Mouse (Mus musculus) right cerebral cortex, postnatal 4 days (tissue): ENCODE results near the gene Timm17b.
A peak's percentile ranks its signal among the peaks of the same experiment; 100 is the strongest.

Source experiments
- DNase-seq: peaks from one replicate; pipeline ENCODE4 v3.0.0-alpha.2; 2022

Gene Timm17b

DNA sequence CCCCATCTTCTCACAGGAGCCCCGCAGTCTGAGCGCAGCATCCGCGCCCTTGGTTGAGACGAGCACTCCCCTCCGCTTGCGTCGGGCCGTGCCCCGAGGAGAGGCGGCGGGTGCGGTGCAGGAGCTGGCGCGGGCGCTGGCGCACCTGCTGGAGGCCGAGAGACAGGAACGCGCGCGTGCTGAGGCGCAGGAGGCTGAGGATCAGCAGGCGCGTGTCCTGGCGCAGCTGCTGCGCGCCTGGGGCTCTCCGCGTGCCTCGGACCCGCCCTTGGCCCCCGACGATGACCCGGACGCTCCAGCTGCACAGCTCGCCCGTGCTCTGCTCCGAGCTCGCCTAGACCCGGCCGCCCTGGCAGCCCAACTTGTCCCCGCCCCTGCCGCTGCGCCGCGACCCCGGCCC is 22.9 kb downstream of the Timm17b start:
- peak; percentile 10 for DNase-seq

GRCm38 (mm10) chrX:7926266-7926665 is 27.1 kb downstream of the Timm17b start:
- DNase-seq = no peak

DNA sequence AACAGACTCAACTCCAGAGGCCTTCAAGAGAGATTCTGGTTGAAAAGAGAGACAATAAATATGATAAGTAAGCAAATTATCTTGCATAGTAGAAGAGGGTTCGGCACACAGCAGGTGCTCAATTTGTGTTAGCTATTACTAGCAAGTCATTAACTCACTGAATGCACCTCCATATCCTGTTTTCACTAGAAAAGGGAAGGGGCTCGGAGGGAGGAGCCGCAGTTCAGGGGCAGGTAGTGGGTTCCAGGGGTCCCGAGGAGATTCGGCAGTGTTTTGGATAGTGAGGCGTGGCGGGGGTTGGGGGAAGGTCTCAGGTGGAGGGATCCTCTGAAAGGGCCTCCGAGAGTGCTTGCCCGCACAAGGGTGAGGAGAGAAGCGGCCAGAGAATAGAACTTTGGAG is 28.0 kb downstream of the Timm17b start:
- DNase-seq = no peak

GRCm38 (mm10) chrX:7928270-7928790 is 29.2 kb downstream of the Timm17b start, which contains the start of gene Eras:
Gene Eras, minus strand, starts transcription at chrX:7928607.
- DNase-seq = no peak

- DNase-seq = no peak
These were observed 37.7 kb downstream of the Timm17b start for GRCm38 (mm10) chrX:7936874-7937273.

GRCm38 (mm10) chrX:7937667-7938066 is 38.5 kb downstream of the Timm17b start:
- DNase-seq = no peak

DNA sequence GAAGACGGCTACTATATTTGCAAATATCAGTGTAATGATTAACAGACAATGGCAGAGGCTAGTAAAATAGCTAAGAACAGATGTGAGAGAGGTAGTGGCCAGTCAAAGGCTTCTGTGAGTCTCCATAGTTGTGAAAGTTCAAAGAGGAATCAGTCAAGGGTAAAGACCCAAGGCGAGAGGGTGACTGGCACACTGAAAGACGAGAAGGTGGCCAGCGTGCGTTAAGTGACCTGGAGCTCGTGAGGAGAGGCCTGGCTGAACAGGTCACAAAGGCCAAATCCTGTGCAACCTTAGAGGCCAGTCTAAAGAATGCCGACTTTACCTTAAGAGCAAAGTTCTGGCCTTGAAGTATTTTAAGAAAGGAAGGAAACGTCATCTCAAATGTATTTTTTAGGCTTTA is 46.5 kb downstream of the Timm17b start:
- DNase-seq = no peak

DNA sequence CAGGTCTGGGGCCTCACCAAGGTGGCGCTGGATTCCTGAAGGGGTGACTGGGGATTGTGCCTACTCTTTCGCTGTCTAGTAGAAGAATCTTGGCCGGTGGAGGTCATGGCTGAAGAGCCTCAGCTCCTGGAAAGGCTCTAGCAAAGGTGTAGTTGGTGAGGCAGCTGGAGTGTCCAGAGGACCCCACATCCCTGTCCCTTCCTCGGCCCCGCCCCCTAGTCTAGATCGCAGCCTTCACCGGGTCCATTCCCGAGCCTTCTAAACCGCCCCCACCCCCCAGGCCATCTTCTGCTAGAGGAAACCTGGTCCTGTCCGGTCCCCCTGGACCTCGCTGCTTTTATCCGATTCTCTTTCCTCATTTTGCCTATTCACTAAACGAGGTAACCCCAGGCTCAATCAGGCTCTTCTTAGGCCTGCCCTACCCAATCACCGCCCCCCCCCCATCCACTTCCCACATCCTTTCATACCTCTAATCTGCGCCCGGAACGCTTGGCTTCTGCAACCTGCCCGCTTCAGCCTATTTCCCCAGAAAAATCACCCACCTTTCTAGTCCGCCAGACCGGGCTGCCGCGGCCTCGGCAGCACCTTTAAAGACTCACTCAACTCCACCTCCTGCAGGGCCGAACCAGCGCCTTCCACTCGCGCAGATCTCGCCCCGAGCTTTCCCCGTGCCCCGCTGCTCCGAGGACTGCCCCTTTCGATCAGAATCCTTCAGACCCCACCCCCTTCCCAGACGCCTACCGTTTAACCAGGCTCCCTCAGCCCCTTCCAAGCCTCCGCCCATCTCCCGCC is 48.1 kb downstream of the Timm17b start, which contains the start of gene Hdac6:
Gene Hdac6, minus strand, starts transcription at position 782 of the 792 bp plus-strand sequence.
- DNase-seq = no peak

GRCm38 (mm10) chrX:7947900-7948492 is 48.8 kb downstream of the Timm17b start:
- DNase-seq = peak; percentile 84

DNA sequence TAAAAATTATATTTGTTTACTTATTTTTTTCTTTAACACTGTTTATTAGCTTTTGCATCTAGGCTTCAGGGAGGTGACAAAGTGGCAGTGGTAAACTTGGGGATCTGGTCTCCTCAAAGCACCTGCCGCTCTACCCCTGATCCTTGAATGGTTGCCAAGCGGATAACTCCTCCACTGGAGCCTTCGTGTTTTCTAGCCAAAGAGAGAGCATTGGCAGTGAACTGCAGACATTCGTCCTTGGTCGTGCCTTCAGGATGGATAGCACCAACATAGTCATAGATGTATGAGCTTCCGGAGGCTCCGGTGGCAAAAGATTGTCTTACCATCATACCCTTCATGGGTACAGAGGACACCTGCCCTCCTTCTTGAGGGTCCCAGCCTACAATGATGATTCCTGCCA is 50.9 kb downstream of the Timm17b start:
- no peak for DNase-seq
